Mouse (Mus musculus) spleen, adult 2 months (tissue): ENCODE data around the gene Bax.
"Not testable (repeated sequence)": the region's sequence is repeated elsewhere in the genome, so short reads cannot be mapped to it uniquely, and the experiment has no call there.

Experiments used
- CTCF ChIP-seq: fragments of 200-500 bp; IDR thresholded peaks from 2 replicates; pipeline ENCODE4 v1.5.1; 2011; ENCODE audit warnings: mild to moderate bottlenecking, inconsistent platforms; ENCODE audit not compliant: insufficient read depth, insufficient read length, insufficient replicate concordance; ENCODE audit errors: extremely low read depth
- POLR2A ChIP-seq: fragments of 200-500 bp; IDR thresholded peaks from 2 replicates; pipeline ENCODE4 v1.6.1; 2011; ENCODE audit warnings: low read depth, low read length, inconsistent platforms

GRCm38 (mm10) chr7:45462868-45463267 is 3.8 kb downstream of the Bax start:
- not testable (repeated sequence) for TF ChIP-seq CTCF, POLR2A
